Mouse (Mus musculus): ENCODE results near the gene Lin7b. TPM values are rescaled to one million over a fixed set of nuclear protein-coding genes. Genes with fewer than 3 reads are reported as not detected.
A peak's percentile ranks its signal among the peaks of the same experiment; 100 is the strongest.

The Lin7b gene
- polyA plus RNA-seq, 1 experiment: 2.7 TPM

GRCm38 (mm10) chr7:45368178-45368577 lies 2.2 kb downstream of the Lin7b start:
- H3K4me3 ChIP-seq (ENCODE audit: insufficient read depth, low read depth, low read length): no peak overlapping the region
- H3K27me3 ChIP-seq (replicated peaks; ENCODE audit: control insufficient read depth, insufficient read depth, low read length): no peaks in the 10 kb centered on the region
- no peak for DNase-seq
- H3K27ac ChIP-seq (ENCODE audit: insufficient read depth, low read depth, low read length): no peak overlapping the region
- TF ChIP-seq CTCF (conservative IDR thresholded peaks at IDR 0.05; ENCODE audit: insufficient read depth, insufficient read length, low read depth, low read length) (no peak), POLR2A (IDR thresholded peaks at IDR 0.05; ENCODE audit: low read depth, low read length) (no peak)
- 87% methylated on average over 15 of the region's 15 CpGs for WGBS
- no peaks in the 10 kb centered on the region for H3K36me3 ChIP-seq (ENCODE audit: control insufficient read depth, insufficient read depth, low read length)
- no peaks in the 10 kb centered on the region; the same call in 1 of the 2 replicates for H3K4me1 ChIP-seq (ENCODE audit: control insufficient read depth, insufficient read depth, low read length)

- DNase-seq: peak; percentile 97
- H3K4me3 ChIP-seq (ENCODE audit: insufficient read depth, low read depth, low read length): peak overlapping the region; percentile 53
- no peaks in the 10 kb centered on the region; the same call in 1 of the 2 replicates for H3K4me1 ChIP-seq (ENCODE audit: control insufficient read depth, insufficient read depth, low read length)
- peak; percentile 66 for TF ChIP-seq CTCF (conservative IDR thresholded peaks at IDR 0.05; ENCODE audit: insufficient read depth, insufficient read length, low read depth, low read length)
- TF ChIP-seq POLR2A (IDR thresholded peaks at IDR 0.05; ENCODE audit: low read depth, low read length): no peak
- no peak overlapping the region for H3K27ac ChIP-seq (ENCODE audit: insufficient read depth, low read depth, low read length)
- no peaks in the 10 kb centered on the region for H3K36me3 ChIP-seq (ENCODE audit: control insufficient read depth, insufficient read depth, low read length)
- WGBS: under 1% methylated on average over 70 of the region's 70 CpGs
- no peaks in the 10 kb centered on the region for H3K27me3 ChIP-seq (replicated peaks; ENCODE audit: control insufficient read depth, insufficient read depth, low read length)
Measured at GRCm38 (mm10) chr7:45367020-45367880, 3.1 kb downstream of the Lin7b start.

GRCm38 (mm10) chr7:45366652-45367019 lies 3.7 kb downstream of the Lin7b start, which contains the start of gene Ppfia3:
TSS of gene Ppfia3 (minus strand) at chr7:45367019.
- Histone ChIP-seq H3K36me3 (ENCODE audit: control insufficient read depth, insufficient read depth, low read length) (no peaks in the 10 kb centered on the region), H3K27me3 (replicated peaks; ENCODE audit: control insufficient read depth, insufficient read depth, low read length) (no peaks in the 10 kb centered on the region), H3K4me1 (ENCODE audit: control insufficient read depth, insufficient read depth, low read length) (no peaks in the 10 kb centered on the region; the same call in 1 of the 2 replicates), H3K4me3 (ENCODE audit: insufficient read depth, low read depth, low read length) (peak within 1 kb of the TSS; percentile 53), H3K27ac (ENCODE audit: insufficient read depth, low read depth, low read length) (no peak within 1 kb of the TSS)
- 2% methylated on average over 25 of the region's 26 CpGs for WGBS
- no peak for DNase-seq
- no peak for TF ChIP-seq POLR2A (IDR thresholded peaks at IDR 0.05; ENCODE audit: low read depth, low read length)
- TF ChIP-seq CTCF (conservative IDR thresholded peaks at IDR 0.05; ENCODE audit: insufficient read depth, insufficient read length, low read depth, low read length): no peak

GRCm38 (mm10) chr7:45365742-45366651 lies 4.4 kb downstream of the Lin7b start:
- WGBS: 3% methylated on average over 35 of the region's 35 CpGs
- Histone ChIP-seq H3K36me3 (ENCODE audit: control insufficient read depth, insufficient read depth, low read length) (no peaks in the 10 kb centered on the region), H3K4me1 (ENCODE audit: control insufficient read depth, insufficient read depth, low read length) (no peaks in the 10 kb centered on the region; the same call in 1 of the 2 replicates), H3K27ac (ENCODE audit: insufficient read depth, low read depth, low read length) (no peak overlapping the region), H3K27me3 (replicated peaks; ENCODE audit: control insufficient read depth, insufficient read depth, low read length) (no peaks in the 10 kb centered on the region), H3K4me3 (ENCODE audit: insufficient read depth, low read depth, low read length) (peak overlapping the region; percentile 40)
- DNase-seq: peak; percentile 52
- no peak for TF ChIP-seq CTCF (conservative IDR thresholded peaks at IDR 0.05; ENCODE audit: insufficient read depth, insufficient read length, low read depth, low read length)
- TF ChIP-seq POLR2A (IDR thresholded peaks at IDR 0.05; ENCODE audit: low read depth, low read length): no peak

GRCm38 (mm10) chr7:45363983-45364382 lies 6.4 kb downstream of the Lin7b start:
- no peak for DNase-seq
- no peak overlapping the region for H3K4me3 ChIP-seq (ENCODE audit: insufficient read depth, low read depth, low read length)
- no peak overlapping the region for H3K27ac ChIP-seq (ENCODE audit: insufficient read depth, low read depth, low read length)
- H3K36me3 ChIP-seq (ENCODE audit: control insufficient read depth, insufficient read depth, low read length): no peaks in the 10 kb centered on the region
- WGBS: 90% methylated on average over 2 of the region's 2 CpGs
- H3K27me3 ChIP-seq (replicated peaks; ENCODE audit: control insufficient read depth, insufficient read depth, low read length): no peaks in the 10 kb centered on the region
- H3K4me1 ChIP-seq (ENCODE audit: control insufficient read depth, insufficient read depth, low read length): no peaks in the 10 kb centered on the region
- TF ChIP-seq CTCF (conservative IDR thresholded peaks at IDR 0.05; ENCODE audit: insufficient read depth, insufficient read length, low read depth, low read length): no peak
- no peak for TF ChIP-seq POLR2A (IDR thresholded peaks at IDR 0.05; ENCODE audit: low read depth, low read length)

- no peak for TF ChIP-seq CTCF (conservative IDR thresholded peaks at IDR 0.05; ENCODE audit: insufficient read depth, insufficient read length, low read depth, low read length)
- no peak for TF ChIP-seq POLR2A (IDR thresholded peaks at IDR 0.05; ENCODE audit: low read depth, low read length)
- H3K36me3 ChIP-seq (ENCODE audit: control insufficient read depth, insufficient read depth, low read length): no peaks in the 10 kb centered on the region
- H3K27ac ChIP-seq (ENCODE audit: insufficient read depth, low read depth, low read length): no peak overlapping the region
- DNase-seq: peak; percentile 41
- 9% methylated on average over 13 of the region's 13 CpGs for WGBS
- no peak overlapping the region for H3K4me3 ChIP-seq (ENCODE audit: insufficient read depth, low read depth, low read length)
- no peaks in the 10 kb centered on the region for H3K27me3 ChIP-seq (replicated peaks; ENCODE audit: control insufficient read depth, insufficient read depth, low read length)
- no peaks in the 10 kb centered on the region for H3K4me1 ChIP-seq (ENCODE audit: control insufficient read depth, insufficient read depth, low read length)
Measured at GRCm38 (mm10) chr7:45362801-45363200, 7.6 kb downstream of the Lin7b start.
